Mouse (Mus musculus) urinary bladder, postnatal 25 days (tissue): ENCODE results near the gene Pip4k2a.

ENCODE experiments used
- DNase-seq: peaks from one replicate; pipeline ENCODE4 v3.0.0; 2022; ENCODE audit warnings: low spot score

Gene Pip4k2a

DNA sequence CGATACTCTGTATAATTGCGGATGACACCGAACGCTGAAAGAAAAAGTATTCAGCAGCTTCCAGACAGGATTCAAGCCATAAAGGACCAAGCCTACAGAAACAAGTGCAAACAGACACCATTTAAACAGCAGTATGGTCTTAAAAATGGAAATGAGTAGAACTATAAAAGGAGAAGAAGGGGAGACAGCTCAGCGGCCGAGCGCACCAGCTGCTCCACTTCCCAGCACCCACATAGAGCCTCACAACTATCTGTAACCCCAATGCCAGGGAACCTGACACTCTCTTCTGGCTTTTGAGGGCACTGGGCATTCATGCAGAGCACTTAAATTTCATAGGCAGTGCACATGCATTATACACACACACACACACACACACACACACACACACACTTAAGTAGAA, 18.3 kb downstream of the Pip4k2a start:
- no peak for DNase-seq

DNA sequence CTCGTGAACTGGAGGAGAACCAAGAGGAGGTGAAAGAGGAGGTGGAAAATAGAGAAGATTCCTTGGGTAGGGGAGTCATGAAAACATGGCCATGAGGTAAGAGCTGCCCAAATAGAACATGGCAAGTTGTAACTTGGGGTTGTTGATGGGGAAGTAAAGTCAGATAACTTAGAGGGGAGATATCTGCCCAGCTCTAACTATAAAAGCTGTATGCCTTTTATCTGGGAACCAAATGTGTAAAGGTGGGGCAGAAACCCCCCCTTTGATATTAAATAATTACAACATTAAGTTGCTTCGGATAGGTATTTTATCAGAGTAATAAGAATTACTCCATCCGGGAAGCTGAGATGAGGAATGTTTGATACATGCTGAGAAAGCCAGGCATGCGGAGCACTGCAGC, 18.9 kb downstream of the Pip4k2a start:
- no peak for DNase-seq

DNA sequence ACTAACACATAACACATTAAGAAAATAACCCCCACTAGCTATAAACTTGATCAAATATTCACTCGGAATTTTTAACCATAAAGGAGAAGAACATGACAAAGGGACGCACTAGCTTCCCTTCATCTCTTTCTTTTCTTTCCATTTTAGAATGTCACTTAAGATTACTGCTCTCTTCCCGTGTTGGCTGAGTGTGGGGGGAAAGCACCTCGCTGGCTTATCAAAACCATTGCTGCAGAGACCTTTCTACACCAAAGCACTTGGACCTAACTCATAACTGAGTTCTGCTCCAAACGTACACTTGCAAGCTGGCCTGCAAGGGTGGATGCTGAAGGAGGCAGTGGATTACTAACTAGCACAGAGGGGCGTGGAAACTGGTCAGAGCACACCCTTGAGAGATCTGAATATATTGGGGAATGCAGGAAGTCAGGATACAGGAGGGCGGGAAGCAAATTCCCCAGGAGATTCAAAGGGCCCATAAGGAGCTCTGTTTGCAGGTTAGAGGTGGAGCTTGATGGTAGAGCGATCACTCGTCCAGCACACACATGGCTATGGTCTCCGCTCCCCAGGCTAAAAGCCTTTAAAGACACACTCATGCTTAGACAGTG, 20.6 kb downstream of the Pip4k2a start:
- DNase-seq: no peak

DNA sequence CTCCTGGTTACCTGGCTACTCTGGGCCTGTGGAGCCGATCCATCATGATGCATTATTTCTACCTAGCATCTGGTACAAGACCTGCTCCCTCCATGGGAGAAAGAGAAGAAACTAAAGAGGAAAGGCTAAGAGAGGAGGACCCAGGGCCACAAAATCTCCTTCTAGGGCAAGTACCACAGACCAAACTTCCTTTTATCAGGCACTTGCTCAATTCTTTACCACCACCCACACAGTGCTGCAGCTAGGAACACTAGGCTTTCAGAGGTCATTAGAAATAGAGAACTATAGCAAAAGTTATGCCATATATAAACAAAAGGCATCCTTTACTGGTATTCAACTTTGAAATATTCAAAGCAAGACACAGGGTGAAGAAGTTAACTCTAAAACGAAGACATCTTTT, 21.8 kb downstream of the Pip4k2a start:
- DNase-seq: no peak

DNA sequence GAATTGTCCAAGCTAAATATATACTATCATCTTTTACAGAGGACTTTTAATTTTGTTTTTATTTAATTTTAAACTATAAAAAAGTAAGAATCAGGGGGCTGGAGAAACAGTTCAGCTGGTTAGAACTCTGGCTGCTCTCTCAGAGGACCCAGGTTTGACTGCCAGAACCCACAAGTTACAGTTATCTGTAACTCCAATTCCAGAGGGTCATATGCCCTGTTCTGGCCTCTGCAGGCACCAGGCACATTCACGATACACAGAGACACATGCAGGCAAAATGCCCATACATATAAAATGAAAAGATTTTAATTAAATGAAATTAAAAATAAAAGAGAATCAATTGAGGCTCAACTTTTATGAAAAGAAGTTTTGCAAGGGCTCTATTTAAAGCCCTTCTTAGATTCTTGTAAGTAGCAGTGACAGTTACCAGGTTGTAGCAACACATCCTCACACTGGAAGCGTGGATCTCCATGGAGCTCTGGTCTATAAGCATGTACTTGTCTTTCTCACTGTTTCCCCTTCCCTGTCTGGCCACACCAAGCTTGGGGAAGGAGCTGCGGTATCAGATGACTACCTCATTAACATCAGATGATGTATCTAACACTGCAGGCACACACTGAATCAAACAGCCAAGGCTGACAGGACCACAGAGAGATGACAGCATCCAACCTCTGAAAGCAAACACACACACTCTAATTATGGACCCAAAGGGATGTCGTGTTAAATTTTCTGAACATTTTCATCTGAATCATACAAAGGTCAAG, 22.9 kb downstream of the Pip4k2a start:
- no peak for DNase-seq

DNA sequence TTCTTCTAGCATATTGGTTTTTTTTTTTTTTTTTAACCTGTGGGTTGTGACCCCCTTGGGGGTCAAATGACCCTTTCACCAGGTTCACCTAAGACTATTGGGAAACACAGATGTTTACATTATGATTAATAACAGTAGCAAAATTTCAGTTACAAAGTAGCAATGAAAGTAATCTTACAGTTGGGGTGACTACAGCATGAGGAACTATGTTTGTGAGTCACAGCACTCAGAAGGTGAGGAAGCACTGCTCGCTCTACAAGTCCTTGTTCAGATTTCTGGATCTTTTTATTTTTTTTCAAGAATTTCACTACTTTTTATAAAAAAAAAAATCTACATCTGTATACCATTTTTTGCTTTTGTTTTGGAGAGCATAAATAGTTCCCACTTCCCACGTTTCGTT, 26.4 kb downstream of the Pip4k2a start:
- DNase-seq: no peak

DNA sequence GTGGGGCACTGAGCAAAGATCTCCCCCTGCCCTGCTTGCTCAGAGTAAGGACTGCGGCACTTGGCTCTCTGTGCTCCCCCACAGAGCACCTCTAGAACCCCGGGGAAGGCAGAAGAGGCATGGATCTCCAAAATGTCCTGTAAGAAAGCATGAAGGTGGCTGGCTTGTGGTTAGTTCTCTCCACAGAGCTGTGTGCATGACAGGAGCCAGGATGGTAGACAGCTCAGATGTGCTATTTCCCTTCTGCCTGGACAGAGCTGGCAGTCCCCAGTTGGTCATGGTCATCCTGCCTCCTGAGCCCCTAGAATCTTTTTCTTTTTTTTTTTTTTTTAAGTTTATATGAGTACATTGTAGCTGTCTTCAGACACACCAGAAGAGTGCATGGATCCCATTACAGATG, 27.5 kb downstream of the Pip4k2a start:
- no peak for DNase-seq

DNA sequence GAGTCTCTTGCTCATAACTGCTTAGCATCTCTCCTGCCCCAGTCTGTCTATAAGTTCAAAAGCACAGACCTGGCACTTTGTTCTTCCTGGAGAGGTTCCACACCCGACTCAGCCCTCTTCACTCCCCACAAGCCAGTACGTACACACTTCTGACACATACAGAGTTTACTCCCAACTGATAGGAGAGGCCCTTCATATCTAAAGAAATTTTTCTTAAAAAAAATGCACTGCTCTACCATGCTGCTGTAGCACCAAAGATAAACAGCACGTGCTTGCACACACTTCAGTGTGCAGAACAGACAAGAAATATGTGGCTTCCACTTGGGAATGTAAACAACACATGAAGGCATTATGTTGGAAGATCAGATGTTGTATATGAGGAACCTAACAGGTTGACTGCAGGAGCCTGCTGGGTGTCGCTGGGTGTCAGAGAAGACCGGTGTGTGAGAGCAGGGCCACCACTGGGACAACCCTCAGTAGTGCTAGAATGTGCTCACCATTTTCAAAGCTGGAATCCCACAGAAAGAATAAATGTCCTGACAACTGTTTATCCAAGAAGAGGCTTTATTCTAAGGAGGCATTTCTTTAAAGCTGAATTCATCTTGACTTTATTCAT, 28.8 kb downstream of the Pip4k2a start:
- DNase-seq: no peak

DNA sequence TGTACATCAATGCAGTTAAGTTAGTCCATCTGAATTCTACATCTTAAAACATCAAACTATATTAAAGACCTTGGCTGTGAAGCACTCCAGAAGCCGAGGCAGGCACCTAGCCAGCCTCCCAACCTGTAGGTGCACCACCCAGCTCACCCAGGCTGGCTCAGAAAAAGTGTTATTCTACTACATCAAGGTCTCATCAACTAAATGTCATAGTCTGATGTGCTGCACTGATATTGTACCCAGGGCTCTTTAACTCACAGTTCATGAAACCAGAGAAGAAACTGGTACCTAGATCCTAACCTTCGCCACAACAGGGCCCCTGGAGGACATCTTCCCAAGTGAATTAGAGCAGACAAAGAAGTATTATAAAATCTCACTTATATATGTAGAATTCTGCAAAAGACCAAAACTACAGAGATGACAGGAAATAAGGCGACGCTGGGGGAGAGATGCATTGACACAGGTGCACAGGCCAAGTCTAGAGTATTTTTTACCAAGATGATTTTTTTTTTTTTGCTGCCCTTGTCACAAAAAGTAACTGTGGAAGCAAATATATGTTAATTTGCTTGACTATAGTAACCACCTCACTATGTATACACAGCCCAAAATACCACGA, 30.4 kb downstream of the Pip4k2a start:
- no peak for DNase-seq

DNA sequence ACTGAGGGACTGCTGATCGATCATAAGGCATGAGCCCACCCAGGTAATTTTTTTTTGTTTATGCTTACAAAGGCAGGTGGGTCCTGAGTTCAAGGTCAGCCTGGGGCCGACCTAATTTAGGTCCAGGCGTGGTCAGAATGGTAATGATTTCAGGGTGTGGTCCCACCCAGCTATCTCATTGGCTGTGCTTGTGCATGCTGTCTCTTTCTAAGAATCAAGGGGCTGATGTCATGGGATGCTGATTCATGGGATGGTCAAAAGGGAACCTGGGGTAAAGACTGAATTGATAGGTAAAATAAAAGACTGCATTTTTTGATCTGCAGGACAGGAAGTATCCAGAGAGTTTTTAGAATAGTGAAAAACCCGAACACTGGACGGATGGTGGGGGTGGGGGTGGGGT, 31.4 kb downstream of the Pip4k2a start:
- no peak for DNase-seq

DNA sequence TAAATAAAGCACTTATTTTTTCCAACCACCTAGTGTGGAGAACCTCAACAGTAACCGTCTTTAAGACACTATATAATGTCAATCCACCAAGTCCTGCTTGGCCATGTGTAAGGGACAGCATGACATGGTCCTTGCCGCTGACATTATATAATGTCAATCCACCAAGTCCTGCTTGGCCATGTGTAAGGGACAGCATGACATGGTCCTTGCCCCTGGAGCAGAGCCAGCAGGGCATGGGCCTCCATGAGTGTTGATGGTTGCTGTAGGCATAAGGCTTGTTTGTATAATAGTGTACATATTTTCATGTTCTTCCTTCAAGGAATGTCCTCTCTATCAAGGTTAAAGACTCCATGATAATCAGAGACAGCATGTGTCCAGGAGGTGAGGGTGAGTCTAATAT, 32.0 kb downstream of the Pip4k2a start:
- DNase-seq: no peak

DNA sequence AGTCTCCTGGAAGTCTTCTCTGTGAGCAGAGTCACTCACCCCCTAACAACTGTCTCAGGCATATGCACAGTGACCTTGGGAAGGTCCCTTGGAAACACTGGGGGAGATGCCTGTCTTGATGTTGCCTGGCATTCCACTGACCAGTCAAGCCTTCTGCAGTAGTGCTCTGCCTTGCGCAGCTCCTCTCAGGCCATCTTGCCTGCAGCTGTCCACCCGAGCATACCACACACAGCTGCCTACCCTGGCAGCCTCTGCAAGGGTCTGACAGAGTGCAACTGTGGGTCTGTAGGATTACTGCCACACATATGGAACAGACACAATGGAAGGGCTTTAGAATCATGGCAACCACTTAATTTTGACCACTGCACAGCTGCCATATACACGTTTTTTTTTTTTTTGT, 32.8 kb downstream of the Pip4k2a start:
- no peak for DNase-seq

DNA sequence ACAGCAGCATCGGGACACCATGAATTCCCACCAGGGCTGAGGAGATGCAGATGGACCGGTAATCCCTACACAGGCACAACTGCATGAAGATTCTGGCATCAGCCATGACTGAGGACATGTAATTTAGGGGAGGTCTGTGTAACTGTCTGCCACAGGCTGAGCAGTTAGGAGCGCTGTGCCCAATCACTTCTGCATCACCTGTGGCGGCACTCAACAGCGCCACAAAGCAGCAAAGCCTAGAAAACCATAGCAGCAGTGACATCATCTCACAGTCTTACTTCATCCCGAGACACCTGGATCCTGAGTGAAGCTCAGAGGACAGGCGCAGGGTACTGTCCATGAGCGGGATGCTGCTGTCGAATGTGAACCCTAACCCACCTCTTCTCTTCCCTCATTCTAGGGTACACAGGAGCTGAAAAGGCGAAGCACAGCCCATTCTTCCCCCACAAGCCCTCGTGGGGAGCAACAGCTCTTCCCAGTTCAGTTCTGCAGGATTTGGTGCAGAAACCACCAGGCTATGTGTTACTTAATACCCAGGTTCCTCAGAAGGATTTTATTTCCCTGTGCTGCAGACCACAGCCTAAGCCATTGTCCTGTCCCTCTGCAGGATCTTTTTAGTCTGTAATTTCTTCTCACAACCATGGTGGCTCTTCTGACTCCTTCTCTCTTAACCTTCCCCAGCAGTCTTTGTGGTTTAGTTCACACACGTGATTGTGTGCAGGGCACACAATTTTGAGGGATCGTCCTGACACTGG, 34.5 kb downstream of the Pip4k2a start:
- DNase-seq: no peak

DNA sequence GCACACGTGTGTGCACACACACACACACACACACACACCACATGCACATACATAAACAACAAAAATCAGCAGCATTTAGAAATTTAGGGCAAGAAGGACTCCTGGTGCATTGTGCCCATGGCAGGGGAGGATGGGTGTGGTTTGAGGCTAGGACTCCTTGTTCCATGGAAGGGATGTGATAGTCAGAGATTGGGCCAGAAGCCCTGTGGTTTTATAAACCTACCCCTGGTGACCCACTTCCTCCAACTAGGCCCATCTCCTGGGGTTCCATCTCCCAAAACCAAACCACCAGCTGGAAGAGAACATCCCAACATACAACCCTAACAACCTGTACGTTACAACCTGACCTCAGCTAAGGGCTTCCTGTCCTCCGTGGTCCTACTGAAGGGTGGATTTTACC, 35.4 kb downstream of the Pip4k2a start:
- DNase-seq: no peak

DNA sequence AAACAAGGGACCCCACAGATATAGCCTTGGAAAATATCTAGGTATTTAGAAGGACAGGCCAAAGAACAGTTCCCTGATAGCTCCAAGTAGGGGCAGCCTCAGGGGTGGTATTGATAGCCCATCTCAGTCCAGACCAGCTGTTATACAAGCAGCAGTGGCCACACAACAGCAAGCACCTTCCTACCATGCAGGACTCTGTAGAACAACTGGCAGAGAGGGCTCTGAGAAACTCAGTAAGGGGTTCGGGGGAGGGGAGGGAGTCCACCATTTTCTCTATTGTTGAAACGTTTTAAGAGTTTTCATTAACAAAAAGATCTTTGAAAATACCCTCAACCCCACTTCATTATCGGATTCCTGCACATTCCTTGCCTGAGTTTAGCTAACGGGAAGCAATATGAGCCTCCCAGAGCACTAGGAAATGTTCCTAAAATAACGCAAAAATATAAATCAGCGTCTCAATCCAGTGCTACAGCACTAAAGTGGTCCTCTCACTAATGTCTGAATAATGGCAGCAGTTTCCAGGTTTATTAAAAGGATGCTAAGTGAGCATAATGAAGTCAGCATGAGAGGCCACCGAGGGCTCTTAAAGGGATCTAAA, 37.5 kb downstream of the Pip4k2a start:
- no peak for DNase-seq

DNA sequence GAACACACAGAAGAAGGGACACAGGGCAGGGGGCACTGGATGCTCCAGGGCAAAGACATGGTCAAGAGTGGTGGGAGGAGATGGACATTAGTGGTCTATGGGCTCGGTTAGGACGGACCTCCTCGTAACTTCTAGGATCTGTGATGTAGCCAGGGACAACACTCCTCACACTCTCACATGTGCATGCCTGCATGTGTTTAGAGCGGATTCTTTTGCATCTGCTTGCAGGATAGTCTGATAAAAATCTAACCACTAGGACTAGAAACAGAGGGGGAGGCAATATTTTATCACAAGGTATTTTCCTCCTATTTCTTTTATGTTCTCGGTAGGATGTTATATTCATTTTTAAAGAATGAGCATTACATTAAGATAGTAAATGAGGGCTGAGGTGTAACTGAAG, 38.4 kb downstream of the Pip4k2a start:
- no peak for DNase-seq

DNA sequence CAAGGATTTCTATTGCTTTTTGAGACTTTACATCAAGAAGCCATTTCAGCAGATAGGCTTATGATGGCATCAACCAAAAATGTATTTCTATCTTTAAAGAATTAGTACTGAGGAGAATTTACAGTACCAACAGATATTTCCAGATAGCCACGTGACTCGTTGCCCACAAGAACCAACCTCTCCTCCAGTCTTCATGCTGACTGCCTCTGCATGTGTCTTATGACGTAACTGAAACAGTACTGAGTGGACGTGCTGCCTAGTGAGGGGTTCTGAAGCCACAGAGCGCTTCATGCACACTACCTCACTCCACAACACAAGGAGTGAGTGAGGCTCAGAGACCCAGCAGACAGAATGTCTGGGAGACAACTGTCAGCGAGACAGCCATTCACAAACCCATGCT, 38.9 kb downstream of the Pip4k2a start:
- DNase-seq: no peak

DNA sequence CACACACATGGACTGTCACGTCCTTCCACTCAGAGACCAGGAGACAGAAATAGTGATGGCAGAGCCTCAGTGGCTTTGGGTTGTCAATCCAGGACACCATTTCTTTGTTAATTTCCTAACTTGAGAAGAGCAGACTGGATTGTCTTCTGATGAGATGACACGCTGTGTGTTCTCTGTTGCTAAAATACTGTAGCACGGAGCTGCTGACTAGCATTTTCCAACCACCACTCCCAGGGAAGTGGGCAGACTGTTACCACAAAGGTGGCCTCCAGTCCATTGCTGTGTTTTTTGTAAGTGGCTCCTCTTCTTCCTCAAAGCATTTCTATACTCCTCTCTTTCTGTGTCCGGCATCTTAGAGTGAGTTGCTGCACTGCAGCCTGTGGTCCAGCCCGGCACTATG, 39.4 kb downstream of the Pip4k2a start:
- DNase-seq: no peak

DNA sequence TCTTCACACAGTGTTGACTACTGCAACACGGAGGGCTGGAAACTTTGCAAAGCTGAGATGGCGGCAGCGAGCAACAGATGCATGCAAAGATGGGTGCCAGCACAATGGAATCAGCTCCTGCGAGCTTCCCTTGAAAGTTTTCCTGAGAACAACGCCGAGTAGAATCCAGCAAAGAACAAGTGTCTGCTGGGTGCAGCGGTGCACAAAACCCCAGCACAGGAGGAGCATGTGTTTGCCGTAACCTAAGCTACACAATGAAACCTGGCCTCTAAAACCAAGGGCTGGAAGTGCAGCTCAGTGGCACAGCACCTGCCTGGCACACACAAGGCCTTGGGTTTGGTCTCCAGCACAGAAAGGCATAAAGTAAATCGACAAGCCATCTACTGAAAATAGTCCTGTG, 39.9 kb downstream of the Pip4k2a start:
- DNase-seq: no peak

DNA sequence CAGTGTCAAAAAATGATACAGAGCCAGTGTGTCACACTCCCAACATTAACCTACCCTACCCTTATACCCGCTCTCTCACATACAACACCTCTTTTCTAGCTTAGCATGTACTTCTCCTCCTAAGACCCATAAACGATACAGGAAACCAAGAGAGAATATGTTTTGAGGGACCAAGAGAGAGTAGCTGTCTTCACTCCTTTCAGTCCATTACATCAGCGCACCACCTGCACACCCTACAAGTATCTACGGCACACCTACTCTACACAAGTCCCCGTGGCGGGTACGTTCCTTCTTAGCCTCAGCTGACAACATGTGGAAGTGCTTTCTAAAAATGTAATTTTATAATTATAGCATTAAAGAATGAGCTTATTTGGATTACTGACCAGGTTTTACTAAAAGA, 40.5 kb downstream of the Pip4k2a start:
- DNase-seq: no peak

DNA sequence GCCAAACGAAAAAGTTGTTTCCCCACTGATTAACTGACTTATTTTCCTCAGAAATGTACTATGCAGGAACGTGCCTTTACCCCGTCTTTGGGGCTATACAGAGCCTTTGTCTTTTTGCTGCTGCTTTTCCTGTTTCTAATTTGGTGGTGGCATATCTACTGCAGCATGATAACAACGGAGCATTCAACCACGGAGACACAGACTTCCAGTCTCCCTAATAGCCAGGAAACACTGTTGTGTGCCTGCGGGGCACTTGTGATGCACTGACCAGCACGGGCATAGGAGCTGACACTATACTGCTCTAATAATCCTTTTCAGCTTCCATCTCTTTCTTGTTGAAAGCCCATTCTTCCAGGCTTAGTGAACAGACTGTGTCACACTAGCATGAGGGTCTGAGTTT, 41.0 kb downstream of the Pip4k2a start:
- no peak for DNase-seq

DNA sequence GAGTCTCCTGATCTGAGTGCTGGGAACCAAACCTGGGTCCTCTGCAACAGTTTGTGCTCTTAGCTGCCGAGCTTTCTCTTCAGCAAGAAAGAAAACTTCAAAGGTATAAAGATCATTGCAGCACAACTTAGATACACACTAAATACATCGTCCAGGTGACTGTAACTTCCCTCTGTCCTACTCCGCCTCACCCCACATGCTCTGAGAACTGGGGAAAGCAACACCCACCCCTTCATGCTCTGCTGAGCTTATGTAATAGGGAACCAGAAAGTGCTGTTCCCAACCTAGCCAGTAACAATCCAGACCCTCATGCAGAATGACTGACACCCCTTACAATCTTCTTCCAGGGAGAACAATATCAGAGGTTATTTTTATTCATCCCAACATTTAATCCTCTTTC, 41.5 kb downstream of the Pip4k2a start:
- no peak for DNase-seq
